Mouse (Mus musculus) stomach, embryonic 15.5 days (tissue): ENCODE measurements around the gene Gstt4. TPM values are rescaled to one million over a fixed set of nuclear protein-coding genes. Genes with fewer than 3 reads are reported as not detected.

Experiments used
- ATAC-seq: fragments of 200-750 bp; cut with Nextera tagmentation; 2 replicates; pipeline ENCODE4 v1.8.0; 2017; ENCODE audit warnings: low read depth, moderate number of reproducible peaks, moderate TSS enrichment; ENCODE audit not compliant: insufficient read depth, low FRiP score
- H3K27ac ChIP-seq: fragments of 300-500 bp; sonication (generic); 2 replicates; pipeline ENCODE4 v1.5.1; 2015; ENCODE audit warnings: mild to moderate bottlenecking, inconsistent platforms
- H3K27me3 ChIP-seq: fragments of 300-500 bp; sonication (generic); replicated peaks from 2 replicates; pipeline ENCODE4 v1.6.1; 2015; ENCODE audit warnings: inconsistent platforms
- H3K36me3 ChIP-seq: fragments of 300-500 bp; sonication (generic); 2 replicates; pipeline ENCODE4 v1.6.1; 2015; ENCODE audit warnings: inconsistent platforms
- H3K4me1 ChIP-seq: fragments of 300-500 bp; sonication (generic); 2 replicates; pipeline ENCODE4 v1.6.1; 2015; ENCODE audit warnings: inconsistent platforms
- H3K4me2 ChIP-seq: fragments of 300-500 bp; sonication (generic); 2 replicates; pipeline ENCODE4 v1.6.1; 2015; ENCODE audit warnings: mild to moderate bottlenecking, inconsistent platforms
- H3K4me3 ChIP-seq: fragments of 300-500 bp; sonication (generic); replicated peaks from 2 replicates; pipeline ENCODE4 v1.5.1; 2015; ENCODE audit warnings: inconsistent platforms
- H3K9ac ChIP-seq: fragments of 300-500 bp; sonication (generic); 2 replicates; pipeline ENCODE4 v1.6.1; 2015; ENCODE audit warnings: inconsistent platforms
- H3K9me3 ChIP-seq: fragments of 300-500 bp; sonication (generic); 2 replicates; pipeline ENCODE4 v1.6.1; 2016; ENCODE audit warnings: inconsistent platforms
- WGBS: fragments of 180-500 bp; shearing (Covaris S2); methylation state at CpG from one replicate; pipeline ENCODE4 v1.1.7; 2015; 5-methylcytosine and 5-hydroxymethylcytosine counted together
- polyA plus RNA-seq: library from polyadenylated mRNA; unstranded; fragments of >200 nt; fragmentation: Nextera tagmentation; extraction: Ambion mirVana; gene quantifications from 2 replicates; pipeline ENCODE4 v1.2.1, GENCODE M21; 2015

The Gstt4 gene
- polyA plus RNA-seq, 1 experiment from 2014 or later = not detected

DNA sequence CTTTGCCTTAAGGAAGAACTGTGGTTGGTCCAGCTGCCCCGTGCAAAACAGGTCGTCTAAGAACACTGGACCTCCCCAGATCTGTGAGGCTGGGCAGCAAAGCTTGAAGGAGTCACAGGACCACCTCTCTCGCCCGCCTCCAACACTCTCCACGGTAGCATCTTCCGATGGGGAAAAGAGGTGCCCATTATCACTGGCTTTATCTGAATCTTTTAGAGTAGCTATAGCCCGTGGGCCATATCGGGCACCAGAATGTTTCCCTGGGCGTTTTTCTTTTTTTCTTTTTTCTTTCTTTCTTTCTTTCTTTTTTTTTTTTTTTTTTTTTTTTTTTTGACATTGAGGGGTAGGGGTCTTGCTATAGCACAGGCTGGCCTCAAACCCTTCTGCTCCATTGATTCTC, 12.4 kb upstream of the Gstt4 start:
- ATAC-seq = no peak
- H3K9ac ChIP-seq = peak overlapping the region; percentile 24; the same call in 1 of the 2 replicates
- 11% methylated on average over 9 of the region's 9 CpGs for WGBS

DNA sequence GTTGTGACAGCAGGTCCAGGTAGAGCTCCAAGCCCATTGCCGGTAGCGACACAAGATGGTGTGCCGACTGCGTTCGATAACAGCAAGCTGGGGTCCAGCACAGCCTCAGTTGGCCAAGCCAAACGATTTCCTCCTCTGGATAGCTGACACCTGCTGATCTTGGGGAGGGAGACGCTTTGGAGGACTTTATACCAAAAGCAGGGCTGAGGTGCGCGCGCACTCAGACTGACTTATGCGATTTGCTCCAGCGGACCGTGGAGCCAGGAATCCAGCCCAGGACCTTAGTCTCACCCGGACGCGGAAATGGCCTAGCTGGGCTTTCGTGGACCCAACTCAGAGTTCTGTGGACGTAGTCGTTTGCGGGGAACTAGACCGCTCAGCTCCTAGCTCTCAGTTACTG, 11.9 kb upstream of the Gstt4 start:
- peaks cover 14% of the 10 kb centered on the region for H3K4me1 ChIP-seq
- H3K9ac ChIP-seq = peak overlapping the region; percentile 24; the same call in 1 of the 2 replicates
- H3K9me3 ChIP-seq = no peaks in the 10 kb centered on the region
- under 1% methylated on average over 21 of the region's 21 CpGs for WGBS
- no peaks in the 10 kb centered on the region for H3K36me3 ChIP-seq
- ATAC-seq = peak; percentile 4; the same call in 1 of the 2 replicates
- H3K4me2 ChIP-seq = peak overlapping the region; percentile 82
- H3K4me3 ChIP-seq = peak overlapping the region; percentile 48
- H3K27me3 ChIP-seq = no peaks in the 10 kb centered on the region
- peak overlapping the region; percentile 77 for H3K27ac ChIP-seq

More for the DNA sequence above, 12.4 kb upstream of the Gstt4 start:
- H3K27ac ChIP-seq = peak overlapping the region; percentile 77
- no peaks in the 10 kb centered on the region for H3K27me3 ChIP-seq
- peak overlapping the region; percentile 48 for H3K4me3 ChIP-seq
- H3K9me3 ChIP-seq = no peaks in the 10 kb centered on the region
- no peaks in the 10 kb centered on the region for H3K36me3 ChIP-seq
- peaks cover 14% of the 10 kb centered on the region for H3K4me1 ChIP-seq
- peak overlapping the region; percentile 82 for H3K4me2 ChIP-seq

DNA sequence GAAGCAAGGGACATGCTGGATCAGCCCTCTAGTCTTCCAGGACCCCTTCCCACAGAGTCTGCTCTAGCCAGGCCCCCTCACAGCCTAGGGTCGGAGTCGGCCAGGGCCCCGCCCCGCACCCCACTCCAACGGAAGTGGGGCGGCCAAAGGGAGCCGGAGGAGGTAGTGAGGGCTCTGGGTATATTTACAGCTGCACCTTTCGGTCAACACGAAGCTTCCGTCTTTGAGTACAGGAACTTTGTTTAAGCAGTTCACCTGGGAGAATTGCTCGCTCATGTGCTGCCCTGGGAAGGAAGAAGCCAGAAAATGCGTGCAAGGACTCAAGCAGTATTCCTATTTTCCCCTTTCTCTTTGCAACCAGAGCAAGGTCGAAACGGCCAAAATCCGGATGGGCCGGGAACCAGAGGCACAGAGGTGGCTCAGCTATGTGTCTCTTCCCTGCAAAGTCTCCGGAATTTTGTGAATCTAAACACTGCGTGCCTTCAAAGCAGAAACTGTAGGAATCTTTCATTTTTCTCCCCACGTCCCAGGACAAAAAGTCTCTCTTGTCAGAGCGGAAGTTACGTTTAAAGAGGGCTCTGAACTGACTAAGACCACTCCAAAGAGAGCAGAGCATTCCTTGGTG, 11.2 kb upstream of the Gstt4 start:
- Histone ChIP-seq H3K4me1 (peaks cover 15% of the 10 kb centered on the region), H3K27ac (peak overlapping the region; percentile 77), H3K9me3 (no peaks in the 10 kb centered on the region), H3K4me3 (peak overlapping the region; percentile 48), H3K4me2 (peak overlapping the region; percentile 82), H3K9ac (peak overlapping the region; percentile 22; the same call in 1 of the 2 replicates), H3K36me3 (no peaks in the 10 kb centered on the region), H3K27me3 (no peaks in the 10 kb centered on the region)
- WGBS = 12% methylated on average over 21 of the region's 21 CpGs
- ATAC-seq = no peak

DNA sequence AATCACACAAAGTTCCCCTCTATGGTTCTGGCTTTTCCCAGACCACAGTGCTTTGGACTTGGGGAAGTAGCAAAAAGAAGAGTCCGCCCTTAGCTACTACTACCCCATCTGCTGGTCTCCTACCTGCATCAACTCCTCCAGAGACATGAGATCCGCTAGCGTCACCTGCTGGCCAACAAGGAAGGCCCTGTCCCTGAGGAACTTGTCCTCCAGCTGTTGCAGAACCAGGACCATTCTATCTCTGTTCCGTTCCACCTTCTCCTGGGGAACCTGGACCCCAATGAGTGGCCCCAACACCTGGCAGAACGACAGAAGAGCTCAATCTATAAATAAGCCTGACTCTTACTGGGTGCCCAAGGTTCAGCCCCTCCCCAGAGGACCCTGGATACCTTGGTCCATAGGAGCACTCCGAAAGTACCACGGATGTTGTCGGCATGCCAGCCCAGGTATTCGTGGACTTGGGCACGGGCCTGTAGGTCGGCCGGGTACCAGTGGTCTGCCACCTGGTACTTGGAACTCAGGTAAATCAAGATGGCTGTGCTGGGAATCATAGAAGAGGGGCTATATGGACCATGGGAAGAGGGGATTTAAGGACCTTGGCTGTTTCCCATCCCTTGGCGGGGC, 10.0 kb upstream of the Gstt4 start:
- no peak overlapping the region for H3K27ac ChIP-seq
- H3K27me3 ChIP-seq = no peaks in the 10 kb centered on the region
- ATAC-seq = no peak
- WGBS = 62% methylated on average over 13 of the region's 13 CpGs
- peaks cover 21% of the 10 kb centered on the region for H3K4me1 ChIP-seq
- H3K4me3 ChIP-seq = no peak overlapping the region; the same call in 1 of the 2 replicates
- H3K9me3 ChIP-seq = no peaks in the 10 kb centered on the region
- H3K36me3 ChIP-seq = no peaks in the 10 kb centered on the region
- H3K9ac ChIP-seq = no peak overlapping the region
- no peak overlapping the region for H3K4me2 ChIP-seq

DNA sequence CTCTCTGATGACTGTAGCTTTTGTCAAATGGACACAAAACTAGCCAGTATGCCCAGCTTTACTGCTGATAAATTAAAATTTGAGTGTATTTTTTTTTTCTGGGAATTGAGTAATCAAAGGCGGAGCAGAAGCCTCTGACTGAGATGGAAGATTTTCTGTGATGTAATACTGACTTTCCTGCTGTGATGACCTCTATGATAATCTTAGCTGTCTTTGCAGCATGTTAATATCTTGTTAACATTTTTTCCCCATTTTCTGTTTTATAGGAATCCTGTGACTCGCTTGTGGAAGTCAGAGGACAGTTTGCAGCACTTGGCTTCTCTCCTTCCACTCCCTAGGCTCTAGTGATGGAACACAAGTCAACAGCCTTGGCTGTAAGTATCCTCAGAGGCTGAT, 7.9 kb upstream of the Gstt4 start:
- Histone ChIP-seq H3K27ac (no peak overlapping the region), H3K27me3 (no peaks in the 10 kb centered on the region), H3K4me2 (no peak overlapping the region), H3K36me3 (no peaks in the 10 kb centered on the region), H3K9me3 (no peaks in the 10 kb centered on the region), H3K4me3 (no peak overlapping the region), H3K9ac (no peak overlapping the region), H3K4me1 (peaks cover 18% of the 10 kb centered on the region)
- 83% methylated on average over 2 of the region's 2 CpGs for WGBS
- no peak for ATAC-seq

DNA sequence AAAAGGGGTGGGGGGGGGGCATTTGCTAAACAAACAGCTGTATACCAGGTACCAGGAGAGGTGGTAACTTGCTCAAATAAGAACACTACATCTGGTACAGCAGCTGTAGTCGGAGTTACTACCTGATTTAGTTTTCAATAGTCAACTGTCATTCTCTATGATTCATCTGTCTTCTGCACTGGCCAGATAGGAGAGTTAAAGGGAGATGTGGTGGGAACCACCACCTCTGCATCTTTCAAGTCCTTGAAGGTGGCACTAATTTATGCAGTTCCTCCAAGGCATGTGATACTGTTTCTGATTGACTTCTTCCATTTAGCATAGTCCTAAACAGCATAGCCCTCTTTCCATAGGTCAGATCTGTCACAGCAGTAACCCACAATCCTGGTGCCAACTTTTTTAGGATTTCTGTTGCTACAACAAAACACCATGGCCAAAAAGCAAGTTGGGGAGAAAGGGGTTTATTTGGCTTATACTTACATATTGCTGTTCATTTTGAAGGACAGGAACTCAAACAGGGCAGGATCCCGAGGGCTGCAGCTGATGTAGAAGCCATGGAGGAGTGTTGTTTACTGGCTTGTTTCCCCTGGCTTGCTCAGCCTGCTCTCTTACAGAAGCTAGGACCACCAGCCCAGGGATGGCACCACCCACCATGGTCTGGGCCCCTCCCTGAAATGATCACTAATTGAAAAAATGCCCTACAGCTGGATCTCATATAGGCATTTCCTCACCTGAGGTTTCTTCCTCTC, 7.4 kb upstream of the Gstt4 start:
- Histone ChIP-seq H3K4me1 (peaks cover 14% of the 10 kb centered on the region; the same call in 1 of the 2 replicates), H3K9ac (no peak overlapping the region), H3K9me3 (no peaks in the 10 kb centered on the region), H3K27me3 (no peaks in the 10 kb centered on the region), H3K4me3 (no peak overlapping the region), H3K4me2 (no peak overlapping the region), H3K27ac (no peak overlapping the region), H3K36me3 (no peaks in the 10 kb centered on the region)
- no peak for ATAC-seq
- 75% methylated on average over 2 of the region's 2 CpGs for WGBS

DNA sequence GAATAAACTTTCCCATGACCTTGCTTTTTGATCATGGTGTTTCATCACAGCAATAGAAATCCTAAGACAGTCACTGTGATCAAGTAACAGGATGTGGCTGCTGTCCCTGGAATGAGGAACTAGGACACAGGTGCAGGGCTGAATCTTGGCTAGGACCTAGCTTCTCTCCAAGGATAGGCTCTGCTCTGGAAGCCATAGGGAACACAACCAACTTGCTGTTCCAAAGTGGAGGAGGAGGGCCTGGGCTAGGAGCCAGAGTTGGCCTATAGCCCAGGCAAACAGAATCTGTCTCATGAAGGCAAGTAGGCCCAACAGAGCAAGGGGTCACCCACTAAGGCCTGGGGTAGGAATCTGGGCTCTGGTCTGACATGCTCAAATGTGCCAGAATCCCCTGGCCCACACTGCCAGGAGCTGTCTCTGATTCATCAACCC, 6.2 kb upstream of the Gstt4 start:
- no peak for ATAC-seq
- no peaks in the 10 kb centered on the region for H3K27me3 ChIP-seq
- no peak overlapping the region for H3K4me3 ChIP-seq
- H3K4me1 ChIP-seq = peaks cover 11% of the 10 kb centered on the region; the same call in 1 of the 2 replicates
- no peak overlapping the region for H3K9ac ChIP-seq
- no peaks in the 10 kb centered on the region for H3K36me3 ChIP-seq
- H3K27ac ChIP-seq = no peak overlapping the region
- H3K4me2 ChIP-seq = no peak overlapping the region
- no peaks in the 10 kb centered on the region for H3K9me3 ChIP-seq

DNA sequence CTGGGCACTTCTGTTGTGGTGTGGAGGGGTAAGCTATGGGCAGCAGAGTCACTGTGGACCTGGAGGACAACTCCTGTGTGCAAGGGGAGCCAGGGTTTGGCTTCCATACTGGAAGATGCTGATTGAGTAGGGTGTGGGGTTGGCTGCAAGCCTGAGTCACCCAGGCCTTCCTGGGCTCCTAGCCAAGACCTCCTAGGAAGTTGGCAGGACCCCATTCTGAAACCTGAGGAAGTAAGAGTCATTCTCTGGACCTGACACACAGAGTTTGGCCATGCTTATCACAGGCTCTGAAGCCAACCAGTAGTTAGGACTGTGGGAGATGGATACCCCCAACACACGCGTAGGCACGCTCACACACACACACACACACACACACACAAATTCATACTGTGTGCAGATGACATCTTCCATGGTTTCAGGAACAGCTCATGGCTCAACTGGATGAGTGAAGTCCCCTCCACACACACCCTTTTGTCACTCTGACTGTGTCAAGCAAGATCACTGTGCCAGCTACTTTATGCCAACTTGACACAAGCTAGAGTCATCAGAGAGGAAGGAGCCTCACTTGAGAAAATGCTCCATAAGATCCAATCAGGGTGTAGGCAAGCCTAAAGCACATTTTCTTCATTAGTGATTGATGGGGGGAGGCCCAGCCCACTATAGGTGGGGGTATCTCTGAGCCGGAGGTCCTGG, 5.5 kb upstream of the Gstt4 start:
- Histone ChIP-seq H3K9ac (no peak overlapping the region), H3K9me3 (no peaks in the 10 kb centered on the region), H3K36me3 (no peaks in the 10 kb centered on the region), H3K27me3 (no peaks in the 10 kb centered on the region), H3K4me1 (0 out of 2 replicates have a peak, but pooled peaks cover 7% of the 10 kb centered on the region), H3K4me2 (no peak overlapping the region), H3K27ac (no peak overlapping the region; the same call in 1 of the 2 replicates), H3K4me3 (no peak overlapping the region)
- WGBS = 87% methylated on average over 4 of the region's 4 CpGs
- ATAC-seq = no peak; the same call in 1 of the 2 replicates

DNA sequence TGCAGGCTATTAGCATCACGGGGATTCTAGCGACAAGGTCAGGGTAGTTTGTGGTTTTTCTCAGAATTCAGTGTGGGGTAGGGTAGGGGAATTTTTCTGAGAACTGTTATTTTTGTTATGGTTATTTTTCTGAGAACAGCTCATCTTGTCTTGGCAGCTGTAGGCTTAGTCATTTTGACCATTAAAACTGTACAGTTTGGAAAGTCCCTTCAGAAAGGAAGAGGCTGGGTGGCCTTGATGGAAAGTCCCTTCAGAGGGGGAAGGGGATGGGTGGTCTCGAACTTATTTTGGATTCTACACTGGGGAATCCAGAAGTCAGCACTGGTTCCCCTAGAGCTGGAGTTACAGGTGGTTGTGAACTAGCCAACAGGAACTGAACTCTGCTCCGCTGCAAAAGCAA, 2.2 kb upstream of the Gstt4 start:
- no peak overlapping the region for H3K4me3 ChIP-seq
- no peak overlapping the region for H3K9ac ChIP-seq
- H3K27ac ChIP-seq = no peak overlapping the region
- H3K4me2 ChIP-seq = no peak overlapping the region
- no peaks in the 10 kb centered on the region for H3K27me3 ChIP-seq
- H3K36me3 ChIP-seq = no peaks in the 10 kb centered on the region
- ATAC-seq = no peak
- WGBS = 82% methylated on average over 4 of the region's 4 CpGs
- no peaks in the 10 kb centered on the region for H3K9me3 ChIP-seq
- 0 out of 2 replicates have a peak, but pooled peaks cover 7% of the 10 kb centered on the region for H3K4me1 ChIP-seq

DNA sequence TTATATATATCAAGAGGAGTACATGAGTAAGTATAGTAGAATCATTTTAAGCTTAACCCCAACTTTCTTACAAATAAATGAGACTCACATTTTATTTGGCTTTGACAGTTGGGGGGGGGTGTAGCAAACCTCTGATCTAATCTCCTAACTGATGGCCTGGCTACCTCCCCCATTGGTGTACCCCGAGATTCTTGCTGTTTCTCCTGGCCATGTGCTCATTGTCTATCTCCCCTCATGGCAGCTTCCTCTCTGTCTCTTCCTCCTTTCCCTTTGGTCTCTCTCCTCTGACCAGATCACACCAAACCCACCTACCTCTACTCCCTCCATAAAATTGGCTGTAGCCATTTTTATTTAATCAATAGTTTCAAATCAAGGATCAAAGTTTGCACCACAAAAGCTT, 1.4 kb upstream of the Gstt4 start:
- H3K27ac ChIP-seq = no peak overlapping the region
- H3K4me2 ChIP-seq = no peak overlapping the region
- no peak for ATAC-seq
- H3K9me3 ChIP-seq = no peaks in the 10 kb centered on the region
- no peak overlapping the region for H3K9ac ChIP-seq
- H3K4me1 ChIP-seq = 0 out of 2 replicates have a peak, but pooled peaks cover 7% of the 10 kb centered on the region
- H3K36me3 ChIP-seq = no peaks in the 10 kb centered on the region
- H3K4me3 ChIP-seq = no peak overlapping the region
- no peaks in the 10 kb centered on the region for H3K27me3 ChIP-seq
- WGBS = 74% methylated on average over 1 of the region's 1 CpGs

DNA sequence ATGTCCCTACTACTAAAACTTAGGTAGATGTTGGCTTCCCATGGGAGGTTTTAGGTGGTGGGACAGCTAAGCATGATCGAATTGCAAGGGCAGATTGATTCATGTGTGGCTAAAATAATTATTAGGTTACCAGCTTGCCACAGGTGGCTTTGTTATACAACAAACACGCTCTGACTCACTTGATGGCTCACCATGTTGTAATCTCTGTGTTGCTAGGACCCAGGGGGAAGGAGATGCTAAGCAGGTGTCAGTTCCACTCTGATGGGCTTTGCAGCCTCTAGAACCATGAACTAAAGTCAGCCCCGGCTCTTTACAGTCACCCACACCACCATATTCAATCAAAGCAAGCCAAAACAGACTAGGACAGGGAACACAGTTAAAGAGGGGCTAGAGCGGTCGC, 2.5 kb downstream of the Gstt4 start:
- Histone ChIP-seq H3K4me1 (no peaks in the 10 kb centered on the region), H3K4me2 (no peak overlapping the region), H3K27ac (no peak overlapping the region), H3K4me3 (no peak overlapping the region), H3K9ac (no peak overlapping the region), H3K36me3 (no peaks in the 10 kb centered on the region), H3K9me3 (no peaks in the 10 kb centered on the region), H3K27me3 (no peaks in the 10 kb centered on the region)
- WGBS = 79% methylated on average over 5 of the region's 5 CpGs
- ATAC-seq = no peak
